Mouse (Mus musculus): Measurements from ENCODE around the gene Wfikkn1. TPM values are rescaled to one million over a fixed set of nuclear protein-coding genes. Genes with fewer than 3 reads are reported as not detected.

Wfikkn1 gene
- total and polyA plus RNA-seq, 3 experiments = 0.19 to 0.53 TPM; not detected in 1

GRCm38 (mm10) chr17:25833291-25833663, 47.4 kb downstream of the Wfikkn1 start, which contains the start of gene Stub1:
TSS of gene Stub1 (minus strand) at chr17:25833404.
- Histone ChIP-seq H3K79me2 (ENCODE audit: control insufficient read depth, insufficient read depth, low read length, poor library complexity) (peaks cover 52% of the 10 kb centered on the region), H3K9me3 (replicated peaks; ENCODE audit: insufficient read depth, low read length) (no peaks in the 10 kb centered on the region), H3K27me3 (ENCODE audit: control insufficient read depth in 1 of 2, insufficient read depth in 2 of 2, low read length in 2 of 2) (no peaks in the 10 kb centered on the region), H3K36me3 (ENCODE audit: control insufficient read depth in 1 of 2, insufficient read depth in 2 of 2, low read length in 2 of 2) (peaks cover 0 to 13% of the 10 kb centered on the region in 2 experiments; a peak in 2 of 4 replicates), H3K4me1 (ENCODE audit: control insufficient read depth in 1 of 2, insufficient read depth in 2 of 2, low read length in 2 of 2) (peaks cover 2 to 34% of the 10 kb centered on the region in 2 experiments; a peak in 3 of 4 replicates), H3K9ac (ENCODE audit: control insufficient read depth, low read depth, low read length, poor library complexity, severe bottlenecking) (peak within 1 kb of the TSS; percentile 95), H3K4me3 (ENCODE audit: control insufficient read depth in 1 of 2, insufficient read depth in 1 of 2, low read depth in 2 of 2, low read length in 2 of 2) (peak within 1 kb of the TSS; percentile 80 to 87), H3K27ac (ENCODE audit: control insufficient read depth, low read depth, low read length) (peak within 1 kb of the TSS; percentile 82)
- DNase-seq (ENCODE audit: low read depth, low spot score) = no peak
- TF ChIP-seq EP300 (IDR thresholded peaks at IDR 0.05; ENCODE audit: low read depth in 1 of 2, low read length in 2 of 2) = no peak
- TF ChIP-seq BHLHE40 (IDR thresholded peaks at IDR 0.05; ENCODE audit: borderline replicate concordance, low read depth, low read length) = peak; percentile 74; the same call in 1 of the 2 replicates
- no peak for TF ChIP-seq ELF1 (IDR thresholded peaks at IDR 0.05; ENCODE audit: low read depth, low read length)
- TF ChIP-seq MEF2A (IDR thresholded peaks at IDR 0.05; ENCODE audit: extremely low read depth, insufficient replicate concordance, low read depth, low read length, poor library complexity, severe bottlenecking) = no peak
- no peak for TF ChIP-seq RAD21 (IDR thresholded peaks at IDR 0.05; ENCODE audit: low read depth, low read length)
- no peak for TF ChIP-seq ZC3H11A (IDR thresholded peaks at IDR 0.05; ENCODE audit: low read depth, low read length)
- TF ChIP-seq MYC (IDR thresholded peaks at IDR 0.05; ENCODE audit: low read depth, low read length) = 0 out of 2 replicates have a peak, but pooled peaks have one; percentile 62
- no peak for TF ChIP-seq CHD2 (IDR thresholded peaks at IDR 0.05; ENCODE audit: low read length)
- TF ChIP-seq MAX (IDR thresholded peaks at IDR 0.05; ENCODE audit: low read length) = no peak; the same call in 1 of the 2 replicates
- TF ChIP-seq POLR2A (IDR thresholded peaks at IDR 0.05; ENCODE audit: control insufficient read depth in 1 of 2, insufficient read depth in 1 of 2, low read depth in 1 of 2, low read length in 2 of 2, poor library complexity in 1 of 2) = no peak; a peak in 1 of 4 replicates
- peak; percentile 21; the same call in 1 of the 2 replicates for TF ChIP-seq ZMIZ1 (IDR thresholded peaks at IDR 0.05; ENCODE audit: low read depth, low read length)
- TF ChIP-seq CTCF (IDR thresholded peaks at IDR 0.05 in 2 of 3, conservative IDR thresholded peaks at IDR 0.05 in 1 of 3; ENCODE audit: control insufficient read depth in 1 of 3, insufficient read depth in 1 of 3, low read depth in 2 of 3, low read length in 3 of 3, poor library complexity in 1 of 3, severe bottlenecking in 1 of 3) = no peak
- TF ChIP-seq MYB (IDR thresholded peaks at IDR 0.05; ENCODE audit: low read depth, low read length) = no peak
- TF ChIP-seq NELFE (IDR thresholded peaks at IDR 0.05; ENCODE audit: low read depth, low read length) = no peak
- TF ChIP-seq SMC3 (IDR thresholded peaks at IDR 0.05; ENCODE audit: low read depth, low read length) = no peak
- TF ChIP-seq POLR2AphosphoS5 (IDR thresholded peaks at IDR 0.05; ENCODE audit: borderline replicate concordance, low read depth, low read length) = no peak
- TF ChIP-seq CHD1 (IDR thresholded peaks at IDR 0.05; ENCODE audit: low read depth, low read length) = no peak
- peak; percentile 75; the same call in 1 of the 2 replicates for TF ChIP-seq POLR2AphosphoS2 (IDR thresholded peaks at IDR 0.05; ENCODE audit: low read length)
- TF ChIP-seq MAZ (IDR thresholded peaks at IDR 0.05; ENCODE audit: low read depth, low read length) = 0 out of 2 replicates have a peak, but pooled peaks have one; percentile 5
- TF ChIP-seq TCF12 (IDR thresholded peaks at IDR 0.05; ENCODE audit: low read depth, low read length) = 0 out of 2 replicates have a peak, but pooled peaks have one; percentile 1
- no peak for TF ChIP-seq HCFC1 (IDR thresholded peaks at IDR 0.05; ENCODE audit: low read depth, low read length)
- no peak for TF ChIP-seq TBP (IDR thresholded peaks at IDR 0.05; ENCODE audit: low read depth, low read length)
- TF ChIP-seq UBTF (IDR thresholded peaks at IDR 0.05; ENCODE audit: borderline replicate concordance, insufficient read depth, low read depth, low read length) = no peak
- no peak for TF ChIP-seq MAFK (IDR thresholded peaks at IDR 0.05; ENCODE audit: borderline replicate concordance, low read depth, low read length)
- TF ChIP-seq GATA1 (IDR thresholded peaks at IDR 0.05; ENCODE audit: low read depth, low read length) = no peak
- no peak for TF ChIP-seq TAL1 (IDR thresholded peaks at IDR 0.05; ENCODE audit: low read length)
- TF ChIP-seq ZNF384 (IDR thresholded peaks at IDR 0.05; ENCODE audit: low read depth, low read length) = no peak
- TF ChIP-seq GABPA (IDR thresholded peaks at IDR 0.05; ENCODE audit: low read depth, low read length) = no peak
- TF ChIP-seq USF1 (IDR thresholded peaks at IDR 0.05; ENCODE audit: low read depth, low read length) = peak; percentile 57
- no peak for TF ChIP-seq KAT2A (conservative IDR thresholded peaks at IDR 0.05; ENCODE audit: low read depth, low read length)
- no peak for TF ChIP-seq USF2 (IDR thresholded peaks at IDR 0.05; ENCODE audit: borderline replicate concordance in 1 of 2, insufficient read depth in 1 of 2, low read depth in 1 of 2, low read length in 2 of 2)
- TF ChIP-seq JUND (IDR thresholded peaks at IDR 0.05; ENCODE audit: low read depth, low read length) = no peak
- TF ChIP-seq NRF1 (IDR thresholded peaks at IDR 0.05; ENCODE audit: insufficient read depth, low read depth, low read length, poor library complexity, severe bottlenecking) = no peak
- no peak for TF ChIP-seq RCOR1 (IDR thresholded peaks at IDR 0.05; ENCODE audit: low read depth, low read length)
- peak; percentile 43; the same call in 1 of the 2 replicates for TF ChIP-seq SIN3A (IDR thresholded peaks at IDR 0.05; ENCODE audit: low read length)
- TF ChIP-seq ETS1 (IDR thresholded peaks at IDR 0.05; ENCODE audit: low read depth, low read length) = no peak
- TF ChIP-seq ZKSCAN1 (IDR thresholded peaks at IDR 0.05; ENCODE audit: low read depth, low read length) = no peak
- no peak; the same call in 1 of the 2 replicates for TF ChIP-seq MXI1 (IDR thresholded peaks at IDR 0.05; ENCODE audit: low read depth, low read length)
